ENCODE assay signal across 11 mouse cellular contexts in the genomic region with DNA sequence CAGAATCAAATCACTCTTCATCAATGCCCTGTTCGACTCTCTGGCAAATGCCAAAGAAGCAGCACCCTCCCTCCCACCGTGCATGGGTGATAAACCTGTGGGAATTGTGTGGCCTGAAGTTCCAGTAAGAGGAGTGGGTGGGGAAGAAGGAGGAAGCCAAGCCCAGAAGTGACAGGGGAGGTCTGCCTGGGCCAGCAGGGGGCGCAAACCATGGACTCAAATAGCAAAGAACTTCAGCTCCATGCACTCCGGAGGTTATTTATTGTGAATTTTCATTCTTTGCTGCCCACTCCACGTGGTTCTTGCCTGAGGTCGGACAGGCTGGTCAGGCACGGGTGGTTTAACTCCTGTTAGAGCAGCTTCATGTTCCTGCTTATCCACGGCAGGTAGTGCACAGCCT. TPM values are rescaled to one million over a fixed set of nuclear protein-coding genes. Genes with fewer than 3 reads are reported as not detected.
DNase-seq lines count a peak whose midpoint lies in the region; ATAC-seq lines count a peak whose summit lies in the region.
"Not testable (repeated sequence)": the region's sequence is repeated elsewhere in the genome, so short reads cannot be mapped to it uniquely, and the experiment has no call there.
"Had no signal": no experiment of that assay in that cellular context is flagged by ENCODE, and none has a peak within 500 bp of the region (broad histone marks: within the 10 kb centered on the region; RNA-seq: fewer than 3 reads in every experiment).

No protein-coding gene starts in this region.

- not testable (repeated sequence) for H3K4me3 ChIP-seq in limb, embryonic 11.5 days (ENCODE audit: low read depth, low read length); midbrain, embryonic 11.5 days (ENCODE audit: low read depth, low read length)

- peak; percentile 26 for DNase-seq in 3T3-L1 (ENCODE audit: low read depth, low spot score)
- DNase-seq in WW6 (ENCODE audit: low read depth, low spot score) = peak; percentile 36
- DNase-seq in cerebellum, postnatal 14 days = peak; percentile 43 to 61
- peak; percentile 41 for DNase-seq in gastrocnemius, postnatal 10 days
- DNase-seq in kidney, adult 18-20 months = peak; percentile 54
- DNase-seq in limb, embryonic 11.5 days (ENCODE audit: low spot score) = peak; percentile 74
- peak; percentile 92 for DNase-seq in midbrain, embryonic 11.5 days (ENCODE audit: low spot score, missing footprints)
- DNase-seq in spleen, postnatal 4 days (ENCODE audit: low spot score in 2 of 2) = peak; percentile 27 to 74

- not testable (repeated sequence) for H3K4me1 ChIP-seq in limb, embryonic 11.5 days (ENCODE audit: control insufficient read depth, insufficient read depth, low read length); midbrain, embryonic 11.5 days (ENCODE audit: control insufficient read depth, insufficient read depth, low read length)

- not testable (repeated sequence) for H3K9me3 ChIP-seq in limb, embryonic 11.5 days (ENCODE audit: control insufficient read depth, low read length); midbrain, embryonic 11.5 days (ENCODE audit: control insufficient read depth, low read length)

- H3K27ac ChIP-seq in limb, embryonic 11.5 days (replicated peaks; ENCODE audit: low read depth, low read length); midbrain, embryonic 11.5 days (ENCODE audit: low read depth, low read length): not testable (repeated sequence)

- not testable (repeated sequence) for H3K36me3 ChIP-seq in limb, embryonic 11.5 days (ENCODE audit: control insufficient read depth, insufficient read depth, low read length); midbrain, embryonic 11.5 days (ENCODE audit: control insufficient read depth, insufficient read depth, low read length)

- H3K9ac ChIP-seq in limb, embryonic 11.5 days (ENCODE audit: low read length); midbrain, embryonic 11.5 days (ENCODE audit: low read length): not testable (repeated sequence)

- not testable (repeated sequence) for ATAC-seq in limb, embryonic 11.5 days (ENCODE audit: insufficient number of reproducible peaks, low FRiP score, low TSS enrichment, low read depth); midbrain, embryonic 11.5 days (ENCODE audit: low FRiP score)

- not testable (repeated sequence) for H3K27me3 ChIP-seq in limb, embryonic 11.5 days (ENCODE audit: control insufficient read depth, insufficient read depth, low read length); midbrain, embryonic 11.5 days (ENCODE audit: control insufficient read depth, insufficient read depth, low read length)

- not testable (repeated sequence) for H3K4me2 ChIP-seq in limb, embryonic 11.5 days (ENCODE audit: low read depth, severe bottlenecking); midbrain, embryonic 11.5 days

- WGBS in limb, embryonic 11.5 days = 30% methylated on average over 8 of the region's 8 CpGs
- WGBS in midbrain, embryonic 11.5 days = 39% methylated on average over 8 of the region's 8 CpGs

RNA-seq across cellular contexts. Expression of a gene that starts 3.3 kb away (rescaled TPM):
- total RNA-seq in gastrocnemius, postnatal 10 days (2021) = not detected
- not detected in 2 replicates for polyA plus RNA-seq in limb, embryonic 11.5 days (2014; fragmentation: Nextera tagmentation; extraction: Ambion mirVana)
- polyA plus RNA-seq in midbrain, embryonic 11.5 days (2014; fragmentation: Nextera tagmentation; extraction: Ambion mirVana) = not detected in 2 replicates
- polyA plus RNA-seq: hindbrain, embryonic 16.5 days; limb, embryonic 12.5 days; stomach, embryonic 14.5 days had no signal

RNA-seq across cellular contexts. Expression of a gene that starts 18.3 kb away (rescaled TPM):
- total RNA-seq in gastrocnemius, postnatal 10 days (2021) = not detected
- polyA plus RNA-seq in limb, embryonic 11.5 days (2014; fragmentation: Nextera tagmentation; extraction: Ambion mirVana) = not detected in 2 replicates
- polyA plus RNA-seq in midbrain, embryonic 11.5 days (2014; fragmentation: Nextera tagmentation; extraction: Ambion mirVana) = not detected in 2 replicates
- polyA plus RNA-seq: hindbrain, embryonic 16.5 days; limb, embryonic 12.5 days; stomach, embryonic 14.5 days had no signal

RNA-seq across cellular contexts. Expression of a gene that starts 33.6 kb away (rescaled TPM):
- not detected for total RNA-seq in gastrocnemius, postnatal 10 days (2021)
- not detected in 2 replicates for polyA plus RNA-seq in limb, embryonic 11.5 days (2014; fragmentation: Nextera tagmentation; extraction: Ambion mirVana)
- not detected in 2 replicates for polyA plus RNA-seq in midbrain, embryonic 11.5 days (2014; fragmentation: Nextera tagmentation; extraction: Ambion mirVana)
- polyA plus RNA-seq: hindbrain, embryonic 16.5 days; limb, embryonic 12.5 days; stomach, embryonic 14.5 days had no signal

RNA-seq across cellular contexts. Expression of a gene that starts 45.2 kb away (rescaled TPM):
- total RNA-seq in gastrocnemius, postnatal 10 days (2021) = not detected
- polyA plus RNA-seq in limb, embryonic 11.5 days (2014; fragmentation: Nextera tagmentation; extraction: Ambion mirVana) = not detected in 2 replicates
- not detected in 2 replicates for polyA plus RNA-seq in midbrain, embryonic 11.5 days (2014; fragmentation: Nextera tagmentation; extraction: Ambion mirVana)
- polyA plus RNA-seq: hindbrain, embryonic 16.5 days; limb, embryonic 12.5 days; stomach, embryonic 14.5 days had no signal

RNA-seq across cellular contexts. Expression of a gene that starts 56.8 kb away (rescaled TPM):
- not detected for total RNA-seq in gastrocnemius, postnatal 10 days (2021)
- not detected in 2 replicates for polyA plus RNA-seq in limb, embryonic 11.5 days (2014; fragmentation: Nextera tagmentation; extraction: Ambion mirVana)
- polyA plus RNA-seq in midbrain, embryonic 11.5 days (2014; fragmentation: Nextera tagmentation; extraction: Ambion mirVana) = not detected in 2 replicates
- polyA plus RNA-seq: hindbrain, embryonic 16.5 days; limb, embryonic 12.5 days; stomach, embryonic 14.5 days had no signal

Comparison
In these comparisons a context has a peak if more than half of its experiments do, and no peak if none do; other contexts are left out.
1. DNase-seq: peak in every context shown above with its lines; median percentile 92 in midbrain, embryonic 11.5 days; 74 in limb, embryonic 11.5 days; 54 in kidney, adult 18-20 months; 52 in cerebellum, postnatal 14 days; 50 in spleen, postnatal 4 days; 41 in gastrocnemius, postnatal 10 days; 36 in WW6; 26 in 3T3-L1.